Mouse (Mus musculus) megakaryocyte, embryonic 14.5 days (primary cell): Measurements from ENCODE around the gene Rnft2.

Experiments
- FLI1 ChIP-seq: IDR thresholded peaks from 2 replicates; pipeline ENCODE4 v1.6.1; 2012; ENCODE audit warnings: low read length, inconsistent platforms, mixed read lengths
- GATA1 ChIP-seq: IDR thresholded peaks from 3 replicates; pipeline ENCODE4 v1.6.1; 2012; ENCODE audit warnings: mixed read lengths, low read length, inconsistent platforms, borderline replicate concordance

DNA sequence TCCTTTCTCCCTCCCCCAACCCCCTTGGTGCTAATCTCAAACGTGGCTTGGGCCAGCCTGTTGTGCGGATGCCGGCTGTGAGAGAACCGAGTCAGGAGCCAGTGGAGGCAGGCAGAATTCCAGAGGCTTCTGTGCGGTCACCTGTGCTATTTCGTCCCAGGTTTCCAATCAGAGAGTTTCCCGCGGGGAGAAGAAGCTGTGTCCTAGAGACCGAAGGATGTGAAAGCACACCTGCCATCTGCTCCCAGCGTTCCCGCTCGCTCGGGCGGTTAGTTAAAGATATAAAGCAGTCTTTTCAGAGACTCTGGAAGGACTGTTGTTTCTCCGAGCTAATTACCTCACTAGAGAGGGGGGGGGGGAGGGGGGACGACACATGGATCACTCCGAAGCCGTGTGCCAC is 52.7 kb downstream of the Rnft2 start:
- no peak for TF ChIP-seq GATA1
- TF ChIP-seq FLI1 = no peak
